Mouse (Mus musculus): ENCODE measurements around the gene Ppfibp2. TPM values are rescaled to one million over a fixed set of nuclear protein-coding genes. Genes with fewer than 3 reads are reported as not detected.

Gene Ppfibp2
- polyA plus RNA-seq, 1 experiment = 0.01 TPM

DNA sequence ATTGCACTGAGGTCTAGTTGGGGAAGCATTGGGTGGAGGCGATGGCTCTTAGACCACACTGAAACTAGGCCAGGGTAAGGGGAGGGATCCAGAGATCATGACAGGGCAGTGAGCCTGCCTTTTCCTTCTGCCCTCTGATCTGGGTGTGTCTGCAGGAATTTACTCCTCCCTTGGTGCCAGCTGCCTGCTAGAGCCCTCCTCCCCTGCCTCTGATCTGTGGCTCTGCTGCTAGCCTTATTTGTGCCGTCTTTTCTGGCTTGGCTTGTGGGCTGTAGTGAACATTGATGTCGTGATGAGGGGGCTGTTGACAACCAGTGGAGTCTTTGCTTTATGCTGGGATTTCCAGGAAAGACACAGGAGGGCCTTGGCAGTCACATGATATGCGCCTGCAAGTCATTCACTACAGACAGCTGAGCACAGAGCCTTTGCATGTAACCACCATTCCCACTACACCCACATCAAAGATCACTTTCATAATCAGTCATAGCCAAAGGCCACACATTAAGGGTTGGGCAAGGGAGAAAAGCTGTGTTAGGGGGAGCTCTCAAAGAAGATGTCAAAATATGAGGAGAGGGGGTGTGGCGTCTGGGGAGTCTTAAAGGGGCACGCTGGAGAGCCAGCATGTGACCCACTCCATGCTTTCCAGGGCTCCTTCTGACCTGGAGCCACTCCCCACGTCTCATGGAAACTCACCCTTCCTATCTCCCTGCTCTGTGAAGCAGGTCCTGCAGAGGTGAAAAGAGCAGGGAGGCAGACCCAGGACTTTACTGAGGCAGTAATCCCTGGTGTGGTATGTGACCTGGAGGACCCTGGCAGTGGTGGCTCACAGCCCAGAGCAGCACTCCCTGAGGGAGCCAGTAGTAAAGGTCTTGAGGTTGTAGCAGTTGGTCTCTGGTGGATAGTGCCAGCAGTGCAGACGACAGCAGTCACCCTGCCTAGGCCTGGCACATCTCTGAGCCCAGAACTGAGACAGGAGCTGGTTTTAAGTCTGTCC lies 69.4 kb downstream of the Ppfibp2 start:
- Histone ChIP-seq H3K79me2 (ENCODE audit: control insufficient read depth, insufficient read depth) (no peaks in the 10 kb centered on the region), H3K79me3 (ENCODE audit: low read depth) (no peaks in the 10 kb centered on the region), H3K36me3 (ENCODE audit: control insufficient read depth, insufficient read depth) (no peaks in the 10 kb centered on the region), H3ac (ENCODE audit: control insufficient read depth, insufficient read length, low read depth) (no peak overlapping the region), H3K4me3 (ENCODE audit: insufficient read depth, poor library complexity, severe bottlenecking) (no peak overlapping the region), H3K27me3 (ENCODE audit: control insufficient read depth, insufficient read depth, insufficient read length) (no peaks in the 10 kb centered on the region)
- no peak for TF ChIP-seq USF1 (IDR thresholded peaks at IDR 0.05; ENCODE audit: low read depth)
- TF ChIP-seq MYOG (IDR thresholded peaks at IDR 0.05; ENCODE audit: control insufficient read depth, extremely low read depth, insufficient read length) = no peak
- TF ChIP-seq CEBPB (IDR thresholded peaks at IDR 0.05; ENCODE audit: low read depth) = no peak
- TF ChIP-seq MYOD1 (IDR thresholded peaks at IDR 0.05; ENCODE audit: control insufficient read depth, insufficient read length, low read depth) = no peak
- TF ChIP-seq CTCF (IDR thresholded peaks at IDR 0.05; ENCODE audit: control insufficient read depth, insufficient read depth, insufficient read length) = no peak
- no peak for TF ChIP-seq MAX (IDR thresholded peaks at IDR 0.05)
- no peak for TF ChIP-seq FOSL1 (IDR thresholded peaks at IDR 0.05; ENCODE audit: insufficient read depth, low read length, poor library complexity, severe bottlenecking)

DNA sequence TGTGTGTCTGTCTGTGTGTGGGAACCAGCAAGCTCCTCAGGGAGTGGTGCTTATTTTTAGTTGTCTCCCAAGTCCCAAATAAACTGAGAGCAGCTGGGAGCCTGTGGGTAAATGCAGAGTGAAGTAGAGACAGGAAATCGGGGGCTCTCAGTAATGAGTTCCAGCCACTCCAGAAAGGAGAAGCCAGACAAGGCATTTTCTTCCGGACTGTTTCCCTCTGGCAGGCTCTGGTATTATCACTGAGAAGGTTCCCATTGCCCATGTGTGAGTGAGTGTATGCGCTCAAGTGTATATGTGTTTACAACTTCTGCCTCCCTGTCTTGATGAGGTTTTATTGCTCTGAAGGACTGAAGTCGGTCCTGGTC lies 70.2 kb downstream of the Ppfibp2 start:
- no peak for TF ChIP-seq MYOG (IDR thresholded peaks at IDR 0.05; ENCODE audit: control insufficient read depth, extremely low read depth, insufficient read length)
- no peak for TF ChIP-seq MYOD1 (IDR thresholded peaks at IDR 0.05; ENCODE audit: control insufficient read depth, insufficient read length, low read depth)
- TF ChIP-seq MAX (IDR thresholded peaks at IDR 0.05) = no peak
- no peak for TF ChIP-seq FOSL1 (IDR thresholded peaks at IDR 0.05; ENCODE audit: insufficient read depth, low read length, poor library complexity, severe bottlenecking)
- TF ChIP-seq CEBPB (IDR thresholded peaks at IDR 0.05; ENCODE audit: low read depth) = no peak
- TF ChIP-seq USF1 (IDR thresholded peaks at IDR 0.05; ENCODE audit: low read depth) = no peak
- no peak for TF ChIP-seq CTCF (IDR thresholded peaks at IDR 0.05; ENCODE audit: control insufficient read depth, insufficient read depth, insufficient read length)
- Histone ChIP-seq H3ac (ENCODE audit: control insufficient read depth, insufficient read length, low read depth) (no peak overlapping the region), H3K79me2 (ENCODE audit: control insufficient read depth, insufficient read depth) (no peaks in the 10 kb centered on the region), H3K79me3 (ENCODE audit: low read depth) (no peaks in the 10 kb centered on the region), H3K4me3 (ENCODE audit: insufficient read depth, poor library complexity, severe bottlenecking) (no peak overlapping the region), H3K27me3 (ENCODE audit: control insufficient read depth, insufficient read depth, insufficient read length) (no peaks in the 10 kb centered on the region), H3K36me3 (ENCODE audit: control insufficient read depth, insufficient read depth) (no peaks in the 10 kb centered on the region)

DNA sequence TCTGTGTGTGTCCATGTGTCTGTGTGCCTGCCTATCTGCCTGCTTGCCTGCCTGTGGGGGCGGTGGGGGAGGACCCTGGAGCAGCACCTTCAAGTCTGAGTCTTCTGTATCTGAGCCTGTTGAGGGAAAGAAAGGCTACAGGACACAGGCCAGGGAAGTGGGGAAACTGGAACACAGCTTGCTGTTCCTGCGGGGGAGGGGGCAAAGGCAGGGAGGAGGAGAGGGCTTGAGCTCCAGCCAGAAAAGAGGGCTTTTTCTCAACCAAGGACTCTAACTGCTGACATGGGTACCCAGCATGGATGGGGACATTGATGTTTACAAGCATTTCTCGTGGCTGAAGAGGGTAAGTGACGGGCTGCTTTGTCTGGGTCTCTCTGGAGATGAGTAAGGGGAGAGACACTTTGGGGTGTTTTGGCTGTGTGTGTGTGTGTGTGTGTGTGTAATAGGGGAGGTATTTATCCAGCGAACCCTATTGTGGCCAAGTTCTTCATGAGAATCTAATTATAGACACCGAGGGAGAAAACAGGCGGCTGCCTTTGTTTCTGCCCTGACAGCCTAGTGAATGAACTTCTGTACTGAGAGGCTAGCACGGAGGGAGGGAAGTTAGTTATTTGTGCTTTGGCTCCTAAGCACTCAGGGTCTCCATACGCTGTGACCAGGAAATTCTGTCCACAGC lies 70.7 kb downstream of the Ppfibp2 start:
- TF ChIP-seq FOSL1 (IDR thresholded peaks at IDR 0.05; ENCODE audit: insufficient read depth, low read length, poor library complexity, severe bottlenecking) = no peak
- TF ChIP-seq CEBPB (IDR thresholded peaks at IDR 0.05; ENCODE audit: low read depth) = no peak
- TF ChIP-seq USF1 (IDR thresholded peaks at IDR 0.05; ENCODE audit: low read depth) = no peak
- no peak for TF ChIP-seq CTCF (IDR thresholded peaks at IDR 0.05; ENCODE audit: control insufficient read depth, insufficient read depth, insufficient read length)
- TF ChIP-seq MYOG (IDR thresholded peaks at IDR 0.05; ENCODE audit: control insufficient read depth, extremely low read depth, insufficient read length) = no peak
- TF ChIP-seq MYOD1 (IDR thresholded peaks at IDR 0.05; ENCODE audit: control insufficient read depth, insufficient read length, low read depth) = no peak
- no peak for TF ChIP-seq MAX (IDR thresholded peaks at IDR 0.05)
- Histone ChIP-seq H3K36me3 (ENCODE audit: control insufficient read depth, insufficient read depth) (no peaks in the 10 kb centered on the region), H3K27me3 (ENCODE audit: control insufficient read depth, insufficient read depth, insufficient read length) (no peaks in the 10 kb centered on the region), H3K79me2 (ENCODE audit: control insufficient read depth, insufficient read depth) (no peaks in the 10 kb centered on the region), H3ac (ENCODE audit: control insufficient read depth, insufficient read length, low read depth) (no peak overlapping the region), H3K79me3 (ENCODE audit: low read depth) (no peaks in the 10 kb centered on the region), H3K4me3 (ENCODE audit: insufficient read depth, poor library complexity, severe bottlenecking) (no peak overlapping the region)

DNA sequence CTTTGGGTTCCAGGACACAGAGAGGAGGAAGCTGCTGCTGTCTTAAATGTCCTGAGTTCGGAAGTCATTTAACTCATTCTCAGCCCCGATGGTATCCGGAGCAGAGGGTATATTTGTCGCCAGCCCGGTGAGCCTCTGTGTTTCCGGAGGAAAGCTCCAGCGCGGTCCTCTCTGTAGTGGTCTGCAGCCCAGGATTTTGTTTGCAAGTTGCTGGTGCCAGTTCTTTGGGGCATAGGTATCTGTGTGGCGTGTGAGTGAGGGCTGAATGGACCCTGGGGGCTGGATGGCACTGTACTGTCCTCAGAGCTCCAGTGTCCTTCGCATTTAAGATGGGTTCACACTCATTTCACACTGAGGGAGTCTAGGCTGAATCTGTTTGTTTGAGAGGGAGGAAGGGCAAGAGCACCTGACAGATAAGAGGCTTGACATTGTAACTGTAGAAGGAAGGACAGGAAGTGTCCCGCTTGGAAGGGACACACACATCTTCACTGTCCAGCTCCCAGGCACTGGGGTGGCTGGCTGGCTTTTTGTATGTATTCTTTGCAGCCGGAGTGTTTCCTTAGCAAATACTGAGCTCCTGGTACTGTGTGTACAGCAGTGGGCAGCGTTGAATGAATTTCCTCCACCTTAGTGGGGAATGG lies 71.4 kb downstream of the Ppfibp2 start:
- Histone ChIP-seq H3K4me3 (ENCODE audit: insufficient read depth, poor library complexity, severe bottlenecking) (no peak overlapping the region), H3K27me3 (ENCODE audit: control insufficient read depth, insufficient read depth, insufficient read length) (no peaks in the 10 kb centered on the region), H3ac (ENCODE audit: control insufficient read depth, insufficient read length, low read depth) (no peak overlapping the region), H3K36me3 (ENCODE audit: control insufficient read depth, insufficient read depth) (no peaks in the 10 kb centered on the region), H3K79me2 (ENCODE audit: control insufficient read depth, insufficient read depth) (no peaks in the 10 kb centered on the region), H3K79me3 (ENCODE audit: low read depth) (no peaks in the 10 kb centered on the region)
- TF ChIP-seq MYOD1 (IDR thresholded peaks at IDR 0.05; ENCODE audit: control insufficient read depth, insufficient read length, low read depth) (no peak), MAX (IDR thresholded peaks at IDR 0.05) (no peak), FOSL1 (IDR thresholded peaks at IDR 0.05; ENCODE audit: insufficient read depth, low read length, poor library complexity, severe bottlenecking) (no peak), MYOG (IDR thresholded peaks at IDR 0.05; ENCODE audit: control insufficient read depth, extremely low read depth, insufficient read length) (no peak), CEBPB (IDR thresholded peaks at IDR 0.05; ENCODE audit: low read depth) (no peak), USF1 (IDR thresholded peaks at IDR 0.05; ENCODE audit: low read depth) (no peak), CTCF (IDR thresholded peaks at IDR 0.05; ENCODE audit: control insufficient read depth, insufficient read depth, insufficient read length) (no peak)

DNA sequence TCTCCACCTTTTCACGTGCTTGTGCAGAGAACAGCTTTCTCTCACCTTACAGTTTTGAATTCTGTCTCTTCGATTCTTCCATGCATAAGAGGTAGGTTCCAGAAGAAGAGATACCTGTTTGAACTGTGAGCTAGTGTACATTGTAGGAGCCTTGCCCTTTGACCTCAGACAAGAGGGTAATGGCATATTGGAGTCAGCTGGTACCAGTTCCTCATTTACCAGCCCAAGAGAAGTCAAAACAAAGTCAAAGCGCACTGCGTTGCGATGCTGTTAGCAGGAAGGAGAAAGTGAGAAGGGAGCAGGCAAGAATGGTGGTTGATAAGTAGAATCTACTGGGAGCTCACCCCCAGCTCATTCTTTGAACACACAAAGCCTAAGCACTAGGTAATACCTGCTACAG lies 73.5 kb downstream of the Ppfibp2 start:
- Histone ChIP-seq H3K36me3 (ENCODE audit: control insufficient read depth, insufficient read depth) (no peaks in the 10 kb centered on the region), H3ac (ENCODE audit: control insufficient read depth, insufficient read length, low read depth) (no peak overlapping the region), H3K27me3 (ENCODE audit: control insufficient read depth, insufficient read depth, insufficient read length) (no peaks in the 10 kb centered on the region), H3K79me2 (ENCODE audit: control insufficient read depth, insufficient read depth) (no peaks in the 10 kb centered on the region), H3K79me3 (ENCODE audit: low read depth) (no peaks in the 10 kb centered on the region), H3K4me3 (ENCODE audit: insufficient read depth, poor library complexity, severe bottlenecking) (no peak overlapping the region)
- TF ChIP-seq CEBPB (IDR thresholded peaks at IDR 0.05; ENCODE audit: low read depth) (no peak), CTCF (IDR thresholded peaks at IDR 0.05; ENCODE audit: control insufficient read depth, insufficient read depth, insufficient read length) (no peak), FOSL1 (IDR thresholded peaks at IDR 0.05; ENCODE audit: insufficient read depth, low read length, poor library complexity, severe bottlenecking) (no peak), MAX (IDR thresholded peaks at IDR 0.05) (no peak), MYOG (IDR thresholded peaks at IDR 0.05; ENCODE audit: control insufficient read depth, extremely low read depth, insufficient read length) (no peak), USF1 (IDR thresholded peaks at IDR 0.05; ENCODE audit: low read depth) (no peak), MYOD1 (IDR thresholded peaks at IDR 0.05; ENCODE audit: control insufficient read depth, insufficient read length, low read depth) (no peak)
